Mouse (Mus musculus) testis, adult 2 months (tissue): ENCODE data around the gene Fuca1. TPM values are rescaled to one million over a fixed set of nuclear protein-coding genes. Genes with fewer than 3 reads are reported as not detected.
A peak's percentile ranks its signal among the peaks of the same experiment; 100 is the strongest.

Experiments
- H3K27ac ChIP-seq: fragments of 200-500 bp; 2 replicates; pipeline ENCODE4 v1.5.1; 2012; ENCODE audit warnings: low read depth, low read length; ENCODE audit not compliant: control insufficient read depth, insufficient read depth
- H3K27me3 ChIP-seq: fragments of 200-500 bp; 2 replicates; pipeline ENCODE4 v1.6.1; 2012; ENCODE audit warnings: mild to moderate bottlenecking, low read length, moderate library complexity; ENCODE audit not compliant: control insufficient read depth, insufficient read depth
- H3K36me3 ChIP-seq: fragments of 200-500 bp; 2 replicates; pipeline ENCODE4 v1.6.1; 2012; ENCODE audit warnings: mild to moderate bottlenecking, low read length; ENCODE audit not compliant: control insufficient read depth, insufficient read depth
- H3K4me1 ChIP-seq: fragments of 200-500 bp; 2 replicates; pipeline ENCODE4 v1.6.1; 2012; ENCODE audit warnings: low read length; ENCODE audit not compliant: control insufficient read depth, insufficient read depth
- H3K4me3 ChIP-seq: fragments of 200-500 bp; 2 replicates; pipeline ENCODE4 v1.5.1; 2012; ENCODE audit warnings: low read depth, mild to moderate bottlenecking, low read length, moderate library complexity, mixed read lengths; ENCODE audit not compliant: control insufficient read depth
- CTCF ChIP-seq: fragments of 200-500 bp; IDR thresholded peaks from 2 replicates; pipeline ENCODE4 v1.5.1; 2012; ENCODE audit warnings: low read depth, mild to moderate bottlenecking, inconsistent platforms, low read length, moderate library complexity; ENCODE audit not compliant: control insufficient read depth, insufficient read depth, insufficient replicate concordance
- POLR2A ChIP-seq: fragments of 200-500 bp; IDR thresholded peaks from 2 replicates; pipeline ENCODE4 v1.6.1; 2012; ENCODE audit warnings: low read depth, mild to moderate bottlenecking, inconsistent platforms, low read length, moderate library complexity; ENCODE audit not compliant: control insufficient read depth
- polyA plus RNA-seq: library from polyadenylated mRNA; depleted of rRNA; stranded (reverse); fragments of >200 nt; gene quantifications from 2 replicates; pipeline ENCODE4 v1.2.3, GENCODE M21; 2012

Gene Fuca1
- polyA plus RNA-seq, 1 experiment = 84.0 TPM

DNA sequence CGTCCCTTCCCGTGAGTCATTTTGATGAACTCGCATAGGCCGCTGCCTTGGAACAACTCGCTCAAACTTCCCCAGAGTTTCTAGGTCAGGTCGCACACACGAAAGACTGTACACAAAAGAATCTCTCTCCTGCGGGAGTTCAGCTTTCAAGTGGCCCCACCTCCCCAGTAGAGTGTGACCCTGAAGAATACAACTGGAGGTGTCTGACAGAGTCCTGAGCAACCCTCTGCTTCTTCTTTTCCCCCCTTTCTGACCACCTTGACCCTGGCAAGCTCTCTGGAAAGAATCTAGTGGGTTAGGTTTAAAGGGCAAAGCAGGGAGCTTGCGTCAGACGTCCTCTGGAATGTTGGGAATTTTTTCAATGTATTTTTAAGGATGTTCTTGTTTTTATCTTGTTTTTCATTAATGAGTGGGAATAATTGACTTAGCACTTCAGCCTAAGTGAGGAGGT is 37.1 kb upstream of the Fuca1 start:
- Histone ChIP-seq H3K4me3 (no peak overlapping the region), H3K4me1 (peaks cover 18% of the 10 kb centered on the region), H3K27ac (no peak overlapping the region), H3K27me3 (no peaks in the 10 kb centered on the region), H3K36me3 (no peaks in the 10 kb centered on the region)
- TF ChIP-seq CTCF (no peak), POLR2A (no peak)

DNA sequence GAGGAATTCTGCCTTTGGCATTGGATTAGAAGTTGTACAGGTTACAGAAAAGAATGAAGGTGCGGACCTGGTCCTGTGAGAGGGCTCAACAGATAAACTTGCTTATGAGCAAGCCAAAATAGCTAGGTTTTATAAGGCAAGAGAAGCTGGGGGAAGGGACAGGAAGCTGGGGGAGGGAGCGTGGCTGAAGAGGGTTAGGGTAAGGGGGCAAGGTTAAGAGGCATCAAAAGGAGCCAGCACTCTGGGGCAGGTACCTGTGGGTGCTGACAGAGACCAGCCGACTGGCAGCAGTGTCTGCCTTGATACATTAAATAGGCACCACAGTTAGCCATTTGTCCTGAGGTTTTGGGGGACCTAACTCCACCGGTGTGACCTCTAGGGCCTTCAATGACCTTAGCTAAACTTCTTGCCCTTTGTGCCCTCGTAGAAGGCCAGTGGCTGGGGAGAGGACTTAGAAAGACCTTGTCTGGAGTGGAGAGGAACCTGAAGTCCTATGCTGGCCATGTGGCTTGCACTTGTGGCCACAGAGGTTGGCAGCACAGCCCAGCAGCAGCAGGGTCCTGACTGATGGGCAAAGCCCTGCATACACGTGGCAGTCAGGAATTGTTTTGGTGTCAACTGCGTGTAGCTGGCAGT is 36.5 kb upstream of the Fuca1 start:
- TF ChIP-seq POLR2A (no peak), CTCF (no peak)
- Histone ChIP-seq H3K36me3 (no peaks in the 10 kb centered on the region), H3K27me3 (no peaks in the 10 kb centered on the region), H3K4me1 (peaks cover 18% of the 10 kb centered on the region), H3K4me3 (no peak overlapping the region), H3K27ac (no peak overlapping the region)

- no peaks in the 10 kb centered on the region for H3K36me3 ChIP-seq
- no peak for TF ChIP-seq POLR2A
- no peak for TF ChIP-seq CTCF
- H3K4me1 ChIP-seq = peaks cover 18% of the 10 kb centered on the region
- H3K27me3 ChIP-seq = no peaks in the 10 kb centered on the region
- H3K4me3 ChIP-seq = no peak overlapping the region
- H3K27ac ChIP-seq = no peak overlapping the region
These were observed 36.0 kb upstream of the Fuca1 start for GRCm38 (mm10) chr4:135884531-135884930.

DNA sequence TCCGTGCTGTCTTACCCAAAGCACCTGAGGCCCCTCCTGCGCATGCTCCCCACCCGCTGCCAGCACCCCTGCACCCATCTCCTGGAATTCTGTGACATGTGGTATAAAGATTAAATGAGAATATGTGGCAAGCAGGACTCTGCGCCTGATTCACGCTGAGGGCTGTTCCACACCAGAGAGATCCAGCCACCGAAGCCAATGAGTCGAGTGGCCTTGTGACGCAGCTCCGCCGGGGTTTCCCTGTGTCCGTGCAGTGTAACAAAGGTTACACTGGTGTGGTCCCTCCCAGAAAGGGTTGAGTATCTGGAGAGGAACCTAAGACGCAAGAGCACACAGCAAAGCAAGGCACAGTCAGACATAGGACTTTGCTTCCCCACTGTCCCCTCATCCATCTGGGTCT is 34.9 kb upstream of the Fuca1 start:
- Histone ChIP-seq H3K4me3 (no peak overlapping the region), H3K36me3 (no peaks in the 10 kb centered on the region), H3K27ac (no peak overlapping the region), H3K4me1 (peaks cover 18% of the 10 kb centered on the region), H3K27me3 (no peaks in the 10 kb centered on the region)
- TF ChIP-seq CTCF (no peak), POLR2A (no peak)

DNA sequence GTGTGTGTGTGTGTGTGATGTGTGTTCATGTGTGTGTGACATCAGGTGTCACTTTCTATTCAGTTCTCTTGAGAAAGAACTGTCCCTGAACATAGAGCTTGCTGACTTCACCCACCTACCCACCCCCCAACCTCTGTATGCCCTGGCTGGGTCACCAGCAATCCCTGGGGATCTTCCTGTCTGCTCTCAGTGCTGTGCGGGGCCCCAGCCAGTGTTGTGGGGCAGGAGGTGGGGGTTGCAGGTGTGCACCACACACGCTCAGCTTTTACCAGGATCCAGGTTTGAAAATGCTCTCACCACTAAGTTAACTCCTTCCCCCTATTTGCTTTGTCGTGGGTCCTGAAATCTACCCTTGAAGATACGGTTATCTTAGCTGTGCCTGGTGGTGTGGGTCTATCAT is 34.4 kb upstream of the Fuca1 start:
- peaks cover 18% of the 10 kb centered on the region for H3K4me1 ChIP-seq
- H3K36me3 ChIP-seq = no peaks in the 10 kb centered on the region
- no peak overlapping the region for H3K4me3 ChIP-seq
- TF ChIP-seq POLR2A = no peak
- H3K27me3 ChIP-seq = no peaks in the 10 kb centered on the region
- H3K27ac ChIP-seq = no peak overlapping the region

GRCm38 (mm10) chr4:135888448-135889057 is 32.0 kb upstream of the Fuca1 start:
- peaks cover 15% of the 10 kb centered on the region for H3K4me1 ChIP-seq
- TF ChIP-seq POLR2A (no peak), CTCF (no peak)
- H3K36me3 ChIP-seq = no peaks in the 10 kb centered on the region
- no peak overlapping the region for H3K27ac ChIP-seq
- no peak overlapping the region for H3K4me3 ChIP-seq
- no peaks in the 10 kb centered on the region for H3K27me3 ChIP-seq

GRCm38 (mm10) chr4:135889146-135889883 is 31.2 kb upstream of the Fuca1 start:
- TF ChIP-seq CTCF (no peak), POLR2A (no peak)
- H3K36me3 ChIP-seq = no peaks in the 10 kb centered on the region
- H3K4me3 ChIP-seq = no peak overlapping the region

DNA sequence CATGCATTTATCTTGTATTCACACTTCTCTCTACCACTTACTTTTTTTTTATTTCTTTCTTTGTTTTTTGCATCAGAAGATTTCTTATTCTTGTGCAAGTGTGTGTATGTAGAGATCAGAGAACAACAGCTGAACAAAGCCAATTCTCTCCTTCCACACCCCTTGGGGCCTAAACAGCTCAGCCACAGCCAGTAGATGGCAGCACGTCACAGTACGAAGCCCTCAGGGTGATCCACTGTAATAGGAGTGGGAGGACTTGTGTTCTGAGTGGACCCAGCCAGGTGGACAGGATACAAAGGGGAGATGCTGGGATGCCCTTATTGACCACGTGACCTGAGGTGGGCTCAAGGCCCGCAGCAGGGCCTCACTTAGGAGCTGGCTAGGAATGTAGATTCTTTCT is 30.7 kb upstream of the Fuca1 start:
- H3K36me3 ChIP-seq = no peaks in the 10 kb centered on the region
- no peak overlapping the region for H3K27ac ChIP-seq
- H3K27me3 ChIP-seq = no peaks in the 10 kb centered on the region
- TF ChIP-seq CTCF = peak; percentile 77; the same call in 1 of the 2 replicates
- TF ChIP-seq POLR2A = no peak
- no peak overlapping the region for H3K4me3 ChIP-seq
- peaks cover 11% of the 10 kb centered on the region for H3K4me1 ChIP-seq

More at GRCm38 (mm10) chr4:135889146-135889883, 31.2 kb upstream of the Fuca1 start:
- peaks cover 13% of the 10 kb centered on the region for H3K4me1 ChIP-seq
- no peaks in the 10 kb centered on the region for H3K27me3 ChIP-seq
- no peak overlapping the region for H3K27ac ChIP-seq
